Mouse (Mus musculus): ENCODE data around the gene Iqgap3. TPM values are rescaled to one million over a fixed set of nuclear protein-coding genes. Genes with fewer than 3 reads are reported as not detected.

Gene Iqgap3
- total RNA-seq, 2 experiments from 2014 or later: 0.16 to 0.30 TPM

Other genes with a start within 250 kb of the Iqgap3 start
- gene Sh2d2a, start 235.2 kb upstream of the Iqgap3 start, total RNA-seq (2021): not detected
- gene Prcc, start 196.4 kb upstream of the Iqgap3 start, total RNA-seq (2021): 10 to 100 TPM; 58.4 to 59.5 TPM
- gene Hdgf, start 175.7 kb upstream of the Iqgap3 start, total RNA-seq (2021): 100 to 1,000 TPM; 154 TPM
- gene Mrpl24, start 162.5 kb upstream of the Iqgap3 start, total RNA-seq (2021): 10 to 100 TPM; 53.6 to 53.7 TPM
- gene Isg20l2, start 151.7 kb upstream of the Iqgap3 start, total RNA-seq (2021): 10 to 100 TPM; 13.4 to 14.0 TPM
- 10 to 100 TPM; 19.2 to 21.2 TPM for gene Rrnad1, start 151.3 kb upstream of the Iqgap3 start, total RNA-seq (2021)
- 1 to 10 TPM; 7.9 to 8.4 TPM for gene Crabp2, start 133.3 kb upstream of the Iqgap3 start, total RNA-seq (2021)
- gene Nes, start 110.9 kb upstream of the Iqgap3 start, total RNA-seq (2021): 1 to 10 TPM; 4.6 to 9.5 TPM
- gene Bcan, start 81.7 kb upstream of the Iqgap3 start, total RNA-seq (2021): 100 to 1,000 TPM; 221 to 244 TPM
- 10 to 100 TPM; 22.6 to 24.1 TPM for gene Hapln2, start 54.4 kb upstream of the Iqgap3 start, total RNA-seq (2021)
- 10 to 100 TPM; 14.8 to 19.5 TPM for gene Gpatch4, start 38.9 kb upstream of the Iqgap3 start, total RNA-seq (2021)
- gene Naxe, start 23.5 kb upstream of the Iqgap3 start, total RNA-seq (2021): 10 to 100 TPM; 76.2 to 77.0 TPM
- gene Ttc24, start 3.7 kb upstream of the Iqgap3 start, total RNA-seq (2021): not detected
- gene Mef2d, start 60.4 kb downstream of the Iqgap3 start, total RNA-seq (2021): 100 to 1,000 TPM; 210 to 213 TPM
- not detected for gene Rhbg, start 172.7 kb downstream of the Iqgap3 start, total RNA-seq (2021)
- gene Gm38392, start 205.2 kb downstream of the Iqgap3 start, total RNA-seq (2021): under 1 TPM; 0.37 to 0.42 TPM
- 1 to 10 TPM; 2.9 to 4.6 TPM for gene Tsacc, start 215.0 kb downstream of the Iqgap3 start, total RNA-seq (2021)
- gene Cct3, start 215.1 kb downstream of the Iqgap3 start, total RNA-seq (2021): 100 to 1,000 TPM; 188 to 189 TPM
- 10 to 100 TPM; 85.6 to 87.3 TPM for gene Glmp, start 243.1 kb downstream of the Iqgap3 start, total RNA-seq (2021)

All from left cerebral cortex, adult 18-20 months (tissue).